Mouse (Mus musculus) embryonic facial prominence, embryonic 13.5 days (tissue): Measurements from ENCODE around the gene Serpina3i. TPM values are rescaled to one million over a fixed set of nuclear protein-coding genes. Genes with fewer than 3 reads are reported as not detected.
"Not testable (repeated sequence)": the region's sequence is repeated elsewhere in the genome, so short reads cannot be mapped to it uniquely, and the experiment has no call there.

ENCODE experiments used
- ATAC-seq: fragments of 200-750 bp; cut with Nextera tagmentation; 2 replicates; pipeline ENCODE4 v1.8.0; 2017; ENCODE audit warnings: low read depth; ENCODE audit not compliant: insufficient number of reproducible peaks, insufficient read depth, low FRiP score, low TSS enrichment
- H3K27ac ChIP-seq: fragments of 300-500 bp; sonication (generic); 2 replicates; pipeline ENCODE4 v1.5.1; 2015; ENCODE audit warnings: moderate library complexity, mild to moderate bottlenecking, inconsistent platforms
- H3K27me3 ChIP-seq: fragments of 300-500 bp; sonication (generic); 2 replicates; pipeline ENCODE4 v1.6.1; 2015; ENCODE audit warnings: mild to moderate bottlenecking, inconsistent platforms
- H3K36me3 ChIP-seq: fragments of 300-500 bp; sonication (generic); 2 replicates; pipeline ENCODE4 v1.6.1; 2015; ENCODE audit warnings: mild to moderate bottlenecking, inconsistent platforms
- H3K4me1 ChIP-seq: fragments of 300-500 bp; sonication (generic); 2 replicates; pipeline ENCODE4 v1.6.1; 2015; ENCODE audit warnings: inconsistent platforms
- H3K4me2 ChIP-seq: fragments of 300-500 bp; sonication (generic); 2 replicates; pipeline ENCODE4 v1.6.1; 2015; ENCODE audit warnings: moderate library complexity, mild to moderate bottlenecking, inconsistent platforms
- H3K4me3 ChIP-seq: fragments of 300-500 bp; sonication (generic); 2 replicates; pipeline ENCODE4 v1.5.1; 2015; ENCODE audit warnings: mild to moderate bottlenecking, inconsistent platforms
- H3K9ac ChIP-seq: fragments of 300-500 bp; sonication (generic); 2 replicates; pipeline ENCODE4 v1.6.1; 2015; ENCODE audit warnings: mild to moderate bottlenecking, inconsistent platforms
- H3K9me3 ChIP-seq: fragments of 300-500 bp; sonication (generic); 2 replicates; pipeline ENCODE4 v1.6.1; 2016; ENCODE audit warnings: inconsistent platforms
- WGBS: fragments of 180-500 bp; shearing (Covaris S2); methylation state at CpG from one replicate; pipeline ENCODE4 v1.1.7; 2015; ENCODE audit warnings: mixed read lengths; 5-methylcytosine and 5-hydroxymethylcytosine counted together
- polyA plus RNA-seq: library from polyadenylated mRNA; unstranded; fragments of >200 nt; fragmentation: Nextera tagmentation; extraction: Ambion mirVana; gene quantifications from 2 replicates; pipeline ENCODE4 v1.2.1, GENCODE M21; 2015

Gene Serpina3i
- polyA plus RNA-seq: 0.21 and 0.26 TPM in 2 replicates

DNA sequence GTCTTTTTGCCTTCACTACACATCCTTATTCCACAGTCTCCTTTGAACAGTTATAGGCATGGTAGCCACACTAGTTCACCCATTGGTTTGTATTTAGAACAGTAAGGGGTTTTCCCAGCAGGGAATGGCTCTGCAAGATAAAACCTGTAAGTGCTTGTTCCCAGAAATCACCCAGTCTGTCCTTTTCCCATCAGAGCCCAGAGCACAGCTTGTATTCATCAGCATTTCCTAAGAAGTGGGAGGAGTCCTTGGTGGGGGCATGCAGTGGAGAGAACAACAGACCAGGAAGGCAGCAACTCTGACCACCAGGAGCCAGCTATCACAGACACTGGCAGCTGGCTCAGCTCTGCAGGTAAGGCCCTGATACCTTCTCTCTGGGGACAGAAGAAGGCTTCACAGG is at the start of gene Serpina3i:
TSS of gene Serpina3i (plus strand) at position 260 of the 400 bp plus-strand sequence.
- ATAC-seq: no peak
- no peaks in the 10 kb centered on the region for H3K36me3 ChIP-seq
- no peak within 1 kb of the TSS for H3K9ac ChIP-seq
- no peak within 1 kb of the TSS for H3K27ac ChIP-seq
- no peak within 1 kb of the TSS for H3K4me2 ChIP-seq
- no peaks in the 10 kb centered on the region for H3K9me3 ChIP-seq
- H3K4me1 ChIP-seq: no peaks in the 10 kb centered on the region
- no peak within 1 kb of the TSS for H3K4me3 ChIP-seq
- H3K27me3 ChIP-seq: no peaks in the 10 kb centered on the region

GRCm38 (mm10) chr12:104213689-104214444 is 49.1 kb upstream of the Serpina3i start:
- no peak for ATAC-seq
- Histone ChIP-seq H3K9me3 (no peaks in the 10 kb centered on the region), H3K9ac (no peak overlapping the region), H3K27ac (no peak overlapping the region), H3K4me2 (no peak overlapping the region), H3K4me3 (no peak overlapping the region), H3K27me3 (no peaks in the 10 kb centered on the region), H3K4me1 (no peaks in the 10 kb centered on the region), H3K36me3 (no peaks in the 10 kb centered on the region)
- 60% methylated on average over 2 of the region's 2 CpGs for WGBS

- Histone ChIP-seq H3K9me3 (no peaks in the 10 kb centered on the region), H3K9ac (no peak within 1 kb of the TSS), H3K4me3 (no peak within 1 kb of the TSS), H3K27ac (no peak within 1 kb of the TSS), H3K4me1 (no peaks in the 10 kb centered on the region), H3K4me2 (no peak within 1 kb of the TSS), H3K27me3 (no peaks in the 10 kb centered on the region), H3K36me3 (no peaks in the 10 kb centered on the region)
- 68% methylated on average over 1 of the region's 1 CpGs for WGBS
- ATAC-seq: no peak
Measured at GRCm38 (mm10) chr12:104214445-104214753, 48.5 kb upstream of the Serpina3i start, which contains the start of gene Serpina3f. Serpina3f (plus strand) TSS chr12:104214544.

GRCm38 (mm10) chr12:104215249-104215648 is 47.7 kb upstream of the Serpina3i start:
- WGBS: 77% methylated on average over 1 of the region's 1 CpGs
- ATAC-seq: no peak

GRCm38 (mm10) chr12:104221616-104222015 is 41.3 kb upstream of the Serpina3i start:
- H3K27ac ChIP-seq: no peak overlapping the region
- ATAC-seq: no peak
- no peak overlapping the region for H3K9ac ChIP-seq
- H3K4me3 ChIP-seq: no peak overlapping the region
- WGBS: 78% methylated on average over 1 of the region's 1 CpGs
- H3K36me3 ChIP-seq: no peaks in the 10 kb centered on the region
- H3K27me3 ChIP-seq: no peaks in the 10 kb centered on the region
- H3K9me3 ChIP-seq: no peaks in the 10 kb centered on the region
- H3K4me1 ChIP-seq: no peaks in the 10 kb centered on the region
- H3K4me2 ChIP-seq: no peak overlapping the region

More at GRCm38 (mm10) chr12:104215249-104215648, 47.7 kb upstream of the Serpina3i start:
- Histone ChIP-seq H3K4me1 (no peaks in the 10 kb centered on the region), H3K4me2 (no peak overlapping the region), H3K27me3 (no peaks in the 10 kb centered on the region), H3K27ac (no peak overlapping the region), H3K4me3 (no peak overlapping the region), H3K36me3 (no peaks in the 10 kb centered on the region), H3K9me3 (no peaks in the 10 kb centered on the region), H3K9ac (no peak overlapping the region)

DNA sequence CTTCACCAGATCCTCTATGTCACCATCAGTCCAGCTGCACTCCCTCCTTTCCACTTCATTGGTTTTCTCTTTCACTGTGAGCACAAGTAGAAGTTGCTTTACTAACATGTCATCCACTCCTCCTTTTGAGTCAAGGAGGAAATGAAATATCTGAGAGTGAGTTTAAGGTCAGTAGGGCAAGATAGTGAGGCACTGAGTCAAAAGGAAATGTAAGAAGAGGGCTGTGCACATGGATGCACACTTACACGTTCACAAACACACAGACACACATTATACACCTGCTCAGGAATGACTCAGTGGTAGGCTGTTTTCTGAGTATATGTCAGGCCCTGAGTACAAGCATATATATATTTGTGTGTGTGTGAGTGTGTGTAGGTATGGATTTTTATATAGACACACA is 39.2 kb upstream of the Serpina3i start:
- H3K4me1 ChIP-seq: no peaks in the 10 kb centered on the region
- no peaks in the 10 kb centered on the region for H3K36me3 ChIP-seq
- H3K4me2 ChIP-seq: no peak overlapping the region
- no peaks in the 10 kb centered on the region for H3K9me3 ChIP-seq
- no peaks in the 10 kb centered on the region for H3K27me3 ChIP-seq
- H3K27ac ChIP-seq: no peak overlapping the region
- WGBS: 53% methylated on average over 1 of the region's 1 CpGs
- no peak overlapping the region for H3K9ac ChIP-seq
- no peak overlapping the region for H3K4me3 ChIP-seq
- no peak for ATAC-seq

DNA sequence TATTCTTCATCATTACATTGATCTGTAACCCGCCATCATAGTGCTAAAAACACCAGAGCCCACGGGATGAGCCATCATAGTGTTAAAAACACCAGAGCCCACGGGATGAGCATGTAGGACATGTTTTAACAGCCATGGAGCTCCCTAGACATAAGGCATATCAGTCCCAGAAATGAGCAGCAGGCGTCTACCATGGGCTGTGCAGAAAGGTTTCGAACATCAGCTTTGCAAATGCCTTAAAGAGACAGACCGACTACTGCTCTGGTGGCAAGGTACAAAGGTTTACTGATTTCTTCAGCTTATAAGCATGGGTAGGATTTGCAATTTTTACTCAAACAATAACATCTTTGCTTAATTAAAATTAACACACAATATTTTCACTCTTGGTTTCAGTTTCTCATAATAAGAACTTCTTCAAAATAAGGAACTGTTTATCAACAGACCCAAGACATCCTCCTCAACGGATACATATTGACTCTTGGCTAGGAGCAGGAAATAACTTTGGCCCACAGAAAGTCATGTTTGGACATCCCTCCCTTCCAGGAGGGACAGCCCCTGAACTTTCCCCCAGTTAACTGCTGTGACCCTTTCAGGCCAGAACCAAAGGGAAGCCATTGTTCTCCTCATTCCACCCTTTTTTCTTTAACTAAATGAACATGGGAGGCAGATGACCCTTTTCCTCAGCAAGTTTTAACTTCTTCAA is 38.2 kb upstream of the Serpina3i start:
- no peaks in the 10 kb centered on the region for H3K27me3 ChIP-seq
- no peak overlapping the region for H3K9ac ChIP-seq
- H3K4me2 ChIP-seq: no peak overlapping the region
- ATAC-seq: no peak
- no peaks in the 10 kb centered on the region for H3K9me3 ChIP-seq
- WGBS: 60% methylated on average over 7 of the region's 7 CpGs
- H3K36me3 ChIP-seq: no peaks in the 10 kb centered on the region
- no peak overlapping the region for H3K27ac ChIP-seq
- H3K4me1 ChIP-seq: no peaks in the 10 kb centered on the region
- no peak overlapping the region for H3K4me3 ChIP-seq

DNA sequence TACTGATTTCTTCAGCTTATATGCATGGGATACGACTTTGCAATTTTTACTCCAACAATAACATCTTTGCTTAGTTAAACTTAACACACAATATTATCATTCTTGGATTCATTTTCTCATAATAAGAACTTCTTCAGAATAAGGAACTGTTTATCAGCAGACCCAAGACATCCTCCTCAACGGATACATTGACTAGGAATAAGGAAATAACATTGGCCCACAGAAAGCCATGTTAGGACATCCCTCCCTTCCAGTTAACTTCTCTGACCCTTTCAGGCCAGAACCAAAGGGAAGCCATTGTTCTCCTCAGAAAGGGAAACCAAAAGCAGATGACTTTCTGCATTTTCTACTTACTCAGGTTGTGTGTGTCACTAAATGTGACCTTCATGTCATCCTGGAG is 32.2 kb upstream of the Serpina3i start:
- H3K27me3 ChIP-seq: no peaks in the 10 kb centered on the region
- no peak overlapping the region for H3K4me2 ChIP-seq
- WGBS: 37% methylated on average over 2 of the region's 2 CpGs

DNA sequence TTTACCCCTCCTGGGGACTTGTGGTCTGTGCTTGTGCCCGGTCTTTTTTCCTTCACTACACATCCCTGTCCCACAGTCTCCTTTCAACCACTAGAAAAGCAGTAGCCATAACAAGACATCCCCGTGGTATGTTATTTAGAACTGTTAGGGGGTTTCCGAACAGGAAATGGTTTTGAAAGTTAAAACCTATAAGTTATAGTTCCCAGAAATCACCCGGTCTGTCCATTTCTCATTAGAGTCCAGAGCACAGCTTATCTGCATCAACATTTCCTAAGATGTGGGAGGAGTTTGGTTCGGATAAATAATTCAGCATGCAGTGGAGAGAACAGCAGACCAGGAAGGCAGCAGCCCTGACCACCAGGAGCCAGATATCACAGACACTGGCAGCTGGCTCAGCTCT is 27.0 kb upstream of the Serpina3i start, which contains the start of gene Serpina3g:
TSS of gene Serpina3g (plus strand) at position 331 of the 400 bp plus-strand sequence.
- H3K36me3 ChIP-seq: no peaks in the 10 kb centered on the region
- H3K9ac ChIP-seq: no peak within 1 kb of the TSS
- 49% methylated on average over 5 of the region's 5 CpGs for WGBS
- H3K27me3 ChIP-seq: no peaks in the 10 kb centered on the region
- no peak for ATAC-seq
- no peaks in the 10 kb centered on the region for H3K4me1 ChIP-seq
- no peak within 1 kb of the TSS for H3K4me2 ChIP-seq
- no peaks in the 10 kb centered on the region for H3K9me3 ChIP-seq
- no peak within 1 kb of the TSS for H3K4me3 ChIP-seq
- H3K27ac ChIP-seq: no peak within 1 kb of the TSS

More for the DNA sequence above, 32.2 kb upstream of the Serpina3i start:
- H3K4me3 ChIP-seq: no peak overlapping the region
- no peak overlapping the region for H3K27ac ChIP-seq
- no peaks in the 10 kb centered on the region for H3K4me1 ChIP-seq
- H3K36me3 ChIP-seq: no peaks in the 10 kb centered on the region
- no peak for ATAC-seq
- no peak overlapping the region for H3K9ac ChIP-seq
- H3K9me3 ChIP-seq: no peaks in the 10 kb centered on the region

GRCm38 (mm10) chr12:104238048-104238447 is 24.9 kb upstream of the Serpina3i start:
- not testable (repeated sequence) for H3K27ac ChIP-seq, H3K4me2 ChIP-seq, H3K4me3 ChIP-seq, H3K9me3 ChIP-seq, ATAC-seq, H3K36me3 ChIP-seq, H3K27me3 ChIP-seq, H3K4me1 ChIP-seq, H3K9ac ChIP-seq
- WGBS: 79% methylated on average over 1 of the region's 1 CpGs

GRCm38 (mm10) chr12:104243307-104243706 is 19.6 kb upstream of the Serpina3i start:
- H3K36me3 ChIP-seq: no peaks in the 10 kb centered on the region
- no peaks in the 10 kb centered on the region for H3K4me1 ChIP-seq
- H3K4me3 ChIP-seq: no peak overlapping the region
- no peak overlapping the region for H3K9ac ChIP-seq
- no peak overlapping the region for H3K27ac ChIP-seq
- no peaks in the 10 kb centered on the region for H3K9me3 ChIP-seq
- no peak overlapping the region for H3K4me2 ChIP-seq
- no peak for ATAC-seq
- H3K27me3 ChIP-seq: no peaks in the 10 kb centered on the region

GRCm38 (mm10) chr12:104245092-104245491 is 17.8 kb upstream of the Serpina3i start:
- Histone ChIP-seq H3K36me3 (no peaks in the 10 kb centered on the region), H3K9ac (no peak overlapping the region), H3K9me3 (no peaks in the 10 kb centered on the region), H3K27me3 (no peaks in the 10 kb centered on the region), H3K4me1 (no peaks in the 10 kb centered on the region), H3K27ac (no peak overlapping the region), H3K4me2 (no peak overlapping the region), H3K4me3 (no peak overlapping the region)
- WGBS: 73% methylated on average over 1 of the region's 1 CpGs
- no peak for ATAC-seq
